Mouse (Mus musculus) CD4-positive helper T cell, adult 2 months (primary cell): Measurements from ENCODE around the gene Antxr1.
A peak's percentile ranks its signal among the peaks of the same experiment; 100 is the strongest.

Experiments
- DNase-seq: peaks from one replicate; pipeline ENCODE4 v3.0.0-alpha.2; 2012; ENCODE audit warnings: low read depth, missing footprints, low spot score

Antxr1 gene

DNA sequence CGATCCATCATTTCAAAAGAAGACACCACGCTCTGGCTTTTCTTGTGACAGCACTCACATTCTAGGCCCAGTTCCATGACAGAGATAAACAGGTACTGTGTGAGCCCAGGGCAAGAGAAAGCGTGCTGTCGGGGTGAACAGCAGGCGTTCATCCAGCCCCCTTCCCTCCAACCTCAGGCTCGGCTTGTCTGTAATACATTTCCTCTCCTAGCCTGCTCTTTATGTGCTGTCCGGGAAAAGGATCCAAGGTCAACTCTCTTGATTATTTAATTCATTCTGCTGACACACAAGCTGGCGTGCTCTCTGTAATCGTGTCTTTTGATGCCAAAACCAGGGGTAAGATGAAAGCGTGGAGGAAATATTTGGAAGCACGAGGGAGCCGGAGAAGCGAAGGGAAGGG, 192.0 kb downstream of the Antxr1 start:
- no peak for DNase-seq

GRCm38 (mm10) chr6:87142239-87142638, 193.4 kb downstream of the Antxr1 start:
- no peak for DNase-seq

DNA sequence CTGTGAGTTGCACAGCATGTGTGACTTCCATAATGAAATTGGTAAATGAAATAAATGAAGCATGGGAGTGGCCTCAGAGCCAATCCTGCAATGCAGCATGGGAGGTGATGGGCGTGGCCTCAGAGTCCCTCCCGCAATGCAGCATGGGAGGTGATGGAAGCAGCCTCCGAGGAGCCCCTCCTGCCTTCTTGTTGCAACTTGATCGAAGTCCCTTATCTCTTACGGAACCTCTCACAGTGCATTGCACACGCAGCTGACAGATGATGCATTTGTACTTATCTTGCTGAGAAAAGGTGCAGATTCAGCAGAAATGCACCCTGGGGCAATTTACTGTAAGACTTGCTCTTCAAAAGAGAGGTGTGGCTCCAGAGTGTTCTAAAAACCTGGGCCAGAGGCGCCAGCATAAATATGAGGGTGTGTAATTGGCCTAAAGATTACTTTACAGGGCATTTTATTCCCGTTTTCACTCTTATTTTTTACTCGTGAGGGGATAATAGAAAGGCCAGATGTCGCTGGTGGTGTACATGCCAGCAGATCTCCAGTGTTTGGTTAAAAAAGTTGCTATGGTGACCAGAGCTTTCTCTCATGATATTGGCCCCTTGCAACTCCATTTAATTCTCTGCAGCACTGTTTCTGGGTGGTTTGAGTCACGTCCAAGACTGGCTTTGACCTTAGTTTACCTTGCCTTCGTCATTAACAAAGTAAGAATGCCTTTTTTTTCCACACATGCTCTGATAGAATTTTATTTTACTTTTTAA, 195.6 kb downstream of the Antxr1 start:
- DNase-seq = no peak

GRCm38 (mm10) chr6:87138479-87138878, 197.1 kb downstream of the Antxr1 start:
- DNase-seq = no peak

- DNase-seq = no peak
These were observed 201.6 kb downstream of the Antxr1 start for GRCm38 (mm10) chr6:87133966-87134546.

DNA sequence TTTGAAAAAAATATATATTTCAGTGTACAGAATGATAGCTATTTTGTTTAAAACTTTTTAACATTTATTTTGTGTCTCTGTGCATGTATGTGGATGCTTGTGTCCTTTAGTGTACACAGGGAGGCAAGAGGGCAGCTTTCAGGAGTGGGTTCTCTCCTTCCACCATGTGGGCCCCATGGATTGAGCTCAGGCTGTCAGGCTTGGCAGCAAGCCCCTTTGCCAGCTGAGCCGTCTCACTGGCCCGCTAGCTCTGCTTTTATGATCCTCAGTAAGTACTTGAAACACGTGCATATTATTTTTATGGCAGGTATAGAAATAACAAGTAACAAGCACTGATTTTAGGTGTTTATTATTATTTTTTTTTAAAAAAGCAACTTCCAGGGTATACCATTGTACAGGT, 202.1 kb downstream of the Antxr1 start:
- no peak for DNase-seq

DNA sequence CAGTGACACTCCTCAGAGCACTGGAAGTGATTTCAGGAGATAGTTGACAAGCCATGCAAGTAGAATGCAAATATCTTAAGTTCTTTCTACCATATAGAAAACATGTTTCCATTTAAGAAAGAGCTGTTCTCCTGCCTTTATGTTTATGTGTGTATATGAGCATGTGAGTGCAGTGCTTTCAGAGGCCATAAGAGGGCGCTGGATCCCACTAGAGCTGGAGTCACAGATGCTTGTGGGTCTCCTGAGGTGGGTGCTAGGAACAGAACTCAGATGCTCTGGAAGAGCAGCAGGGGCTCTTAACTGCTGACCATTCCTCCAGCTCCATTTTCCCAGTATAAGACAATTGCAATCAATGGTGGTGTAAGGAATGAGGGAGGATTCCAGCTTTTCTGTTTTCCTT, 204.5 kb downstream of the Antxr1 start:
- no peak for DNase-seq

GRCm38 (mm10) chr6:87130628-87131027, 205.0 kb downstream of the Antxr1 start:
- DNase-seq = no peak

DNA sequence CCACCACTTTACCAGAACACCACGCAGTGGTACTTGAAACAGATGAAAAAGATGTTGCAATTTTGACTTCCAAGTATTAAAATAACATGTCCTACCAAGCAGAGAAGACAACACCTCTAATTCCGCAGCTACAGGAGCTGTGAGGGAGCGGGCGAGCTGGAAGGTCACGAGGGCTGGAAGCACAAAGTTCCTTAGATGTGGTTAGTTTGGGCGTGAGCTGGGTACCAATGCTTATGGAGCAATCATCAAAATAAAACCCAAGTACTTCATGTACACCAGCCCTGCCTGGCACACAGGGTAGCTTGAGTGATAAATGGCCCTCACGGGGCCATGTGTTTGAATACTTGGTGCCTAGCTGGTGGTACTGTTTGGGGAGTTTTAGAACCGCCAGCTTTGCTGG, 205.8 kb downstream of the Antxr1 start:
- no peak for DNase-seq

DNA sequence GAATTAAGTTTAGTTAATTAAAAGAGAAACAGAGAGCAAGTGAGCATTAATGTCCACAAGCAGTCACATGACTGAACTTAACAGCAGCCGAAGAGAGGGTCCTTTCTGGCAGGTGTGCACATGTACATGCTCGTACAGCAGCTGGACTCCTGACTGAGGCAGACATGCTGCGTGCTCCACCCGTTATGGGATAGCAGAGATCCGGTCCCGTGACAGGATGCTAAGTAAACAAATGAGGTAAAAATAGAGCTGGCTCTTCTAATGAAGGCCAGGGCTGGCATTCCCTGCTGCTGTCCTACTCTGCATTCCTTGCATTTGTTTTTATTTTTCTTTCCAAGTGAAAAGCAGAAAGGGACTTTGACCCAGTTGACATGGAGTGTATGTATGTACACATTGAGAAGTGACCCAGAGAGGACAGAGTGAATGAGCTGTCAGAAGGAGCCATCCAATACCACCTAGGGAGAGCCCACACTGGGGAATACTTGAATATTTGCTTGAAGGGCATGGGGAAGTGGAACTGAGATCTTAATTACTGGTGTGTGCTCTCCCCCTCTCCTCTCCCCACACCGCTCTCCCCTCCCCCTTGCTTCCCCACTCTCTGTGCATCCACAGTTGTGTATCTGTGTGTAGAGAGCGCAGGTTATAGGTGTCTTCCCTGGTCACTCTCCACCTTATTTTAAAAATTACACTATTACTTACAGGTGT, 208.4 kb downstream of the Antxr1 start:
- DNase-seq = no peak

- DNase-seq = no peak
These were observed 211.6 kb downstream of the Antxr1 start for GRCm38 (mm10) chr6:87123973-87124372.

DNA sequence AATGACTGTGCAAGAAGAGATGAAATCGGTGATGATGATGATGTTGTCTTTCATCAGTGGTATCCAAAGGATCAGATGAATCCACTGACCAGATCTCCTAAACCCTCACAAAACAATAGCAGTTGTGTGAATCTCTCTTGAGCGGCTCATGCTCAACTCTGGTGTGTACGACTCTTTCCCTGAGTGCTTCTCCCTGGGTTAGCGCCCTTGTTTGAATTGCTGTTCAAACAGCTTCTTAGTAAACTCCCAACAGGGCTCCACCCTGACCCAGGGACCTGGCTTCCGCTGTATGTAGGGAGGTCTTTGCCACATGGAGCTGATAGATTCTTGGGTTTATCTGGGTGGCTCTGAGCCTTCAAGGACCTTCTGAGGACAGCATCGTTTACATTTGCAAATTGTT, 212.2 kb downstream of the Antxr1 start:
- DNase-seq = no peak

DNA sequence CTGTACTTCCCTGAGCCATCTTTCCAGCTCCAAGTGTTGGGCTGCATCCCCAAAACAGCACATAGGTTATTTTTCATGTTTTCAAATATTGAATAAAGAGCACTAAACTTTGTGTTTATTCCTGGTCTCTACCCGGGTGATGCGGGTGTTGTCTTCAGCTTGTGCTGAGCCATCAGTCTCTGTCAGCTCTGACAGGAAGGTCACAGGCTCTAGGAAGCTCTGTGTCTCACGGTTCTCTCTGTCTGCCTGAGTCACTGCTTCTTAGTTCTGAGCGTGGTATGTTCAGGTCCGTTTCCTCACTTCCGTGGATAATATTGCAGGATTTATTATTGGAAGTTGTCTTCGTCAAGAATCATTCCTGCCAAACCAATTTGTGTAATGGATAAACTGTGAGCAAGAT, 213.7 kb downstream of the Antxr1 start:
- no peak for DNase-seq

- peak; percentile 14 for DNase-seq
These were observed 215.0 kb downstream of the Antxr1 start for GRCm38 (mm10) chr6:87120661-87121060.

DNA sequence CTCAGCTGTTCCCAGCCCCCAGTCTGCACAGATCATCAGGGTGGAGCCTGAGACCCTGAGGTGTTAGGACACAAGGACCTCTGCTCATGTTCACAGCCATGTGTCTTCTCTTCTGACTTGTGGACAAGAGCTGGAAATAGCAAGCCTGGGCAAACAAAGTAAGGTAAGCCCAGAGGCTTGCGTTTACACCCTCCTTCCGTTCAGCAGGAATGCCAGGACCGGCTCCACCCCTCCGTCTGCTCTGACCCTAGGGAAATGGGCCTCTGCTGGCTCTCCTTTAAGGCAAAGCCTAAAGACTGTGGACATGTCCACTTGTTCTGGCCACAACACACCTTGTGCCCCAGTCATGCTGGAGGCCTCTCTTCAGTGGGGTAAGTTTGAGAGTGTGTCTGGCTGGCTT, 215.6 kb downstream of the Antxr1 start:
- DNase-seq = no peak

GRCm38 (mm10) chr6:87119066-87119837, 216.4 kb downstream of the Antxr1 start:
- peak; percentile 40 for DNase-seq

- no peak for DNase-seq
These were observed 219.0 kb downstream of the Antxr1 start for GRCm38 (mm10) chr6:87116596-87116995.

DNA sequence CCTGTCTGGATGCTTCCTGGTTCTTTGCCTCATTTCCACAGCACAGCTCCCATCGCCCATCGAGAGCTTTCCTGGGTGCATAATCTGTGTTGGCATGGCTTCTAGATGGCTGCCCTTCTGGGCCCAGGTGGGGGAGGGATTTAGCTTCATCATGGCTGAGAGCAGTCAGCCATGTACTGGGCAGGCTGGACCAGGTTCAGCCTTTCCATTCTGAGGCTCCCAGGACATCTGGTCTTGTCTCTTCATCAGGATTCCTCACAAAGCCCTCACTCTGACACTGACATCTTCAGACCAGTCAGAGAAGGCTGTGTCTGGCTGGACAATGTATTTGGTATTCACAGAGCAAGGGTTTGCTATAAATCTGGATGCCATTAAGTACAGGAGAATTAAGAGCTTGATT, 219.6 kb downstream of the Antxr1 start:
- no peak for DNase-seq

DNA sequence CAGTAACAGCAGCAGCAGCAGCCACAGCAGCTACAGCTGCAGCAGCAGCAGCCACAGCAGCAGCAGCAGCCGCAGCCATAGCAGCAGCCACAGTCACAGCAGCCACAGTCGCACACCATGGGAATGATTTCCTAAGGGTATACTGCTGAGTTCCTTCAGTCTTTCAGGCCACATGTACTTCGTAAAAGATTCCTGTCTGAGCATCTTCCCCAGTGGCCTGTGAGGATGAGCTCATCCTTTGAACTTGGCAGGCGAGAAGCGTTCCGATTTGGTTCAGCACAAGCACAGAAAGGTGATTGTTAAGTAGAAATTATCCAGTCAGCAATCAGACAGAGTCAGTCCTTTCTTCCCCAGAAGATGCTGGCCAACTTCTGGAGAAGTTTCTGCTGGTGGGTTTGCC, 223.5 kb downstream of the Antxr1 start:
- no peak for DNase-seq

DNA sequence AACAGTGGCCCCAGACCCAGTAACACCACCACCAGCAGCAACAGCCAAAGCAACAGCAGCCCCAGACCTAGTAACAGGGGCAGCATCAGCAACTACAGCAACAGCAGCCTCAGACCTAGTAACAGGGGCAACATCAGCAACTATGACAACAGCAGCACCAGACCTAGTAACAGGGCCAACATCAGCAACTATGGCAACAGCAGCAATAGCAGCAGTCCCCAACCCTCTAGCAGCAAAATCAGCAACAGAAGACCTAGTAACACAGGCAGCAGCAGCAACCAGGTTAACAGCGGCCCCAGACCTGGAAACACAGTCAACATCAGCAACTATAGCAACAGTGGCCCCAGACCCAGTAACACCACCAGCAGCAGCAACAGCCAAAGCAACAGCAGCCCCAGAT, 224.1 kb downstream of the Antxr1 start:
- DNase-seq = no peak

GRCm38 (mm10) chr6:87104123-87104796, 231.4 kb downstream of the Antxr1 start, which contains the start of gene D6Ertd527e:
D6Ertd527e (plus strand) TSS chr6:87104746.
- DNase-seq = no peak
